Mouse (Mus musculus) lung, embryonic 15.5 days (tissue): ENCODE results near the gene E030018B13Rik. TPM values are rescaled to one million over a fixed set of nuclear protein-coding genes. Genes with fewer than 3 reads are reported as not detected.

Experiments used
- ATAC-seq: fragments of 200-750 bp; cut with Nextera tagmentation; 2 replicates; pipeline ENCODE4 v1.8.0; 2017; ENCODE audit warnings: moderate number of reproducible peaks, borderline replicate concordance; ENCODE audit not compliant: low FRiP score, low TSS enrichment; ENCODE audit errors: extremely low read depth
- H3K27ac ChIP-seq: fragments of 300-500 bp; sonication (generic); 2 replicates; pipeline ENCODE4 v1.5.1; 2015; ENCODE audit warnings: moderate library complexity, mild to moderate bottlenecking, inconsistent platforms
- H3K27me3 ChIP-seq: fragments of 300-500 bp; sonication (generic); 2 replicates; pipeline ENCODE4 v1.6.1; 2015; ENCODE audit warnings: inconsistent platforms
- H3K36me3 ChIP-seq: fragments of 300-500 bp; sonication (generic); 2 replicates; pipeline ENCODE4 v1.6.1; 2015; ENCODE audit warnings: inconsistent platforms
- H3K4me1 ChIP-seq: fragments of 300-500 bp; sonication (generic); 2 replicates; pipeline ENCODE4 v1.6.1; 2015; ENCODE audit warnings: inconsistent platforms
- H3K4me2 ChIP-seq: fragments of 300-500 bp; sonication (generic); 2 replicates; pipeline ENCODE4 v1.6.1; 2015; ENCODE audit warnings: inconsistent platforms, mild to moderate bottlenecking, moderate library complexity
- H3K4me3 ChIP-seq: fragments of 300-500 bp; sonication (generic); 2 replicates; pipeline ENCODE4 v1.5.1; 2015; ENCODE audit warnings: mild to moderate bottlenecking, inconsistent platforms
- H3K9ac ChIP-seq: fragments of 300-500 bp; sonication (generic); 2 replicates; pipeline ENCODE4 v1.6.1; 2015; ENCODE audit warnings: inconsistent platforms
- H3K9me3 ChIP-seq: fragments of 300-500 bp; sonication (generic); 2 replicates; pipeline ENCODE4 v1.6.1; 2016; ENCODE audit warnings: inconsistent platforms
- WGBS: fragments of 180-500 bp; shearing (Covaris S2); methylation state at CpG from one replicate; pipeline ENCODE4 v1.1.7; 2015; 5-methylcytosine and 5-hydroxymethylcytosine counted together
- polyA plus RNA-seq: library from polyadenylated mRNA; unstranded; fragments of >200 nt; fragmentation: Nextera tagmentation; extraction: Ambion mirVana; gene quantifications from 2 replicates; pipeline ENCODE4 v1.2.1, GENCODE M21; 2015

The E030018B13Rik gene
- polyA plus RNA-seq, 1 experiment from 2014 or later = 0.15 TPM

DNA sequence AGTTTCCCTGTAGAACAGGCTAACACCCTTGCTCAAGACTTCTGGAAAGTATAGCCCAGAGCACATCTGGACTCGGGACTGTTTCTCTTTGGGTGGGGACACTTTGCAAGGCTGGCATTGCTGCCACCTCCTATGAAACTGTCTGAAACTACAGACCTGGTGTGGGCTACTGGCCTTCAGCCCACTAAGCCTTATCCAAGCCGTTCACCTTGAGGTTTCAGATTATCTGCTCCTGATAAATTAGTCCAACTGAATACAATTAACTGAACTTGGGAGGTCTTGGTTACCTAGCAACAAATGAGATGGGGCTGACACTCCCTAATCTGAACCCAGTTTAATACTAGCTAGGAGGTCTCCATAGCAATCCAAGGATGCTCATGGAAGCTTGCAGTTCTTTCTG, 5.9 kb downstream of the E030018B13Rik start:
- Histone ChIP-seq H3K4me2 (no peak overlapping the region), H3K4me1 (peaks cover 68% of the 10 kb centered on the region), H3K27me3 (no peaks in the 10 kb centered on the region), H3K9ac (no peak overlapping the region), H3K36me3 (no peaks in the 10 kb centered on the region), H3K9me3 (no peaks in the 10 kb centered on the region), H3K27ac (no peak overlapping the region), H3K4me3 (no peak overlapping the region)
- no peak for ATAC-seq
- 50% methylated on average over 2 of the region's 2 CpGs for WGBS

DNA sequence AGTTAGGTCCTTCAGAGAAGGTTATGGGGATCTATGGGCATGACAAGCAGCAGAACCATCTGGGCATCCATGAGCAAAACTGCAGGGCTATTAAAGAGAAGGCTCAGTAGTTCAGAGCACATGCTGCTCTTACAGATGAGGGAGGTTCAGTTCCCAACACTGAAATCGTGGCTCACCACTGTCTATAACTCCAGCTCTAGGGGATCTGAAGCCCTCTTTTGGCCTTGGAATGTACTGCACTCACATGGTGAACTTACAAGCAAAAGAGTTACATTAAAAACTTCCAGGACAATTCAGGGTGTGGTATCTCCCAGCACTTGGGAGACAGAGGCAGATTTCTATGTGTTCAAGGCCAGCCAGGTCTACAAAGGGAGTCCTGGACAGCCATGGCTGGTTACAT, 6.3 kb downstream of the E030018B13Rik start:
- Histone ChIP-seq H3K36me3 (no peaks in the 10 kb centered on the region), H3K4me3 (no peak overlapping the region), H3K4me1 (peaks cover 64% of the 10 kb centered on the region), H3K4me2 (no peak overlapping the region), H3K9ac (no peak overlapping the region), H3K27ac (no peak overlapping the region), H3K27me3 (no peaks in the 10 kb centered on the region), H3K9me3 (no peaks in the 10 kb centered on the region)
- no peak for ATAC-seq
- 97% methylated on average over 1 of the region's 1 CpGs for WGBS

DNA sequence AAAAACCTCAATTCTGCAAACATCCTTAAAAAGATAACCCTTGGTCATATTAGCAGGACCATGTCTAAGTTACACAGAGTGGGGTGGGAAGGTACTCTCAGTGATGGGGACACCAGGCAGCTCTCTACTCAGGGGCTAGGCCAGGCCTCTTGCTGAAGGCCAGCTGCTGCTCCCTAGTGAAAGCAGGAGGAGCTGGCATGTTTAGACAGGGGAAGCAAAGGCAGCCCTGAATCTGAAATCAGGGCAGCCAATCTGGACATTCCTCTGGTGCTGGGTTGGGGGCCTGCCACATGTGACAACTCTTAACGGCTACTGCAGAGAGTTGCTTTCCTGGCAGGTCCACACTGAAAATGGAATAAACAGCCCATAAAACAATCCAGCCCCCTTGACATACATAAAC, 7.5 kb downstream of the E030018B13Rik start:
- H3K27ac ChIP-seq = peak overlapping the region; percentile 72
- H3K9ac ChIP-seq = no peak overlapping the region
- 41% methylated on average over 1 of the region's 1 CpGs for WGBS
- H3K4me3 ChIP-seq = no peak overlapping the region
- peaks cover 56% of the 10 kb centered on the region for H3K4me1 ChIP-seq
- no peaks in the 10 kb centered on the region for H3K27me3 ChIP-seq
- no peaks in the 10 kb centered on the region for H3K9me3 ChIP-seq
- no peak for ATAC-seq
- no peak overlapping the region for H3K4me2 ChIP-seq
- H3K36me3 ChIP-seq = no peaks in the 10 kb centered on the region

DNA sequence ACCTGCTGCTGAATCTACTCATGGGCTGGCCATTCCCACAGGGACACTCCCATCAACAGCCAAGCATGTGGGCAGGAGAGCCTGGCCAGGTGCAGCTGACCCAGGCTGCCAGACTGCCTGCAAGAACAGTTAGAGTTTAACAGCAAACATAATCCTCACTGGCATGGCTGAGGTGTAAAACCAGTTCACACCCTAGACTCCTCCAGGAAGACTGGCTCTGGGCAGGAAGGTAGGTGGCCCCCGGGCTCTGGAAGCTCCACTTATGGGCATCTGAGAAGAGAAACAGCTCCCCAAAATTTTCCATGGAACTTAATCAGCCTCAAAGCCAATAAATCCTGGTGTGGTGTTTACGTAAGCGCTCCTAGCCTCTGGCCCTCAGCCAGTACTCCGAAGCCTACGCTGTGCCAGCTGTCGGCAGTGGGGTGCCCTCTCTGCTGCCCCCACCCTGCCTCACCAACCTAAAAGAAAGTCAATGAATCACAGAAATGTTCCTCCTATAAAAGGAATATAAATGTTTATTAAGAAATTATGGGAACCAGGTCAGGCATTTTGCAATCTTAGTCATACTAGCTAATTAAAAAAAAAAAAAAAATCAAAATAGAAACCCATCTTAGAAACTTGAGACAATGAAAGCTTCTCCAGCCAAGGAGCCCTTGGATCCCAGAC, 8.2 kb downstream of the E030018B13Rik start:
- Histone ChIP-seq H3K9me3 (no peaks in the 10 kb centered on the region), H3K4me3 (no peak overlapping the region), H3K27ac (peak overlapping the region; percentile 72), H3K4me2 (peak overlapping the region; percentile 42), H3K27me3 (no peaks in the 10 kb centered on the region), H3K36me3 (no peaks in the 10 kb centered on the region), H3K4me1 (peaks cover 49% of the 10 kb centered on the region), H3K9ac (no peak overlapping the region)
- 10% methylated on average over 6 of the region's 6 CpGs for WGBS
- peak; percentile 44; the same call in 1 of the 2 replicates for ATAC-seq

DNA sequence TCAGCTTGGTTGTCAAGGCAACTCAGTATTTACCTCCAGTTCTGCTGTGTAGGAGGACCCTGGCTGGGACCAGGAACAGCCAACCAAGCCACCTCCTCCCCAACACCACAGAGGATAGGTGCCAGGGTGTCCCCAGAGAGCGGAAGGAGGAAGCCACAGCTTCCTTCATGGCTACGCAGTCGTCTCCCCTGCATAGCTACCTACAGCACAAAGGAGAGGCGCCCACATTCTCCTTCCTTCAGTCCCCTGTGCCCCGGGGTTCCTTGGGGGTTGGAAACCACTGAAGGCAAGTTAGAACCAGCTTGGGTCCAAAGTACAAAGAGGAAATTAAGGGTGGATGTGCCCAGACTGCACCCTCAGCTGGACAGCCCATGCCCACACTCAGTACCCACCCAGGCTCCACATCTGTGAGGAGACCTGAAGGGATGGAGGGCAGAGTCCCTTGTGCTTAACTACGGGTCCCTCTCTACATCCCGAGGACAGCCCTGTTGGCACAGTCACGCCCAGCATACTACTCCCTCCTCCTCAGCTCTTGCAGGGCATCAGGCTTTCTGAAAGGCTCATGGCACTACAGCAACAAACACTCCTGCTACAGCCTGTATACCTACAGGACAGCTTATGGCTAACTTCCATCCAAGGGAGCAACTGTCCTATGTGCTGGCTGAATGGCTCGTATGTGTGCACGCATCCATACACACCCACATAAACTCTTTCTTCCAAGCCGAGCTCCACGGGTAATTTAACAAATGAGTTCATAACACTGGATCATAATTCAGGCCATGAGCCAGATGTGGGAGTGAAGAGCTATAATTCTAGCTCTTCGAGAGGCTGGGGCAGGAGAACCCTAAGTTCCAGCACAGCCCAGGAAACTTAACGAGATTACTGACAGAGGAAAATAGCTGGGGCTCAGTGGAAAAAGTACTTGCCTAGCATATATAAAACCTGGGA, 9.0 kb downstream of the E030018B13Rik start:
- ATAC-seq = peak; percentile 66
- Histone ChIP-seq H3K27ac (peak overlapping the region; percentile 72), H3K36me3 (no peaks in the 10 kb centered on the region), H3K9me3 (no peaks in the 10 kb centered on the region), H3K9ac (no peak overlapping the region), H3K4me1 (peaks cover 44% of the 10 kb centered on the region), H3K4me2 (peak overlapping the region; percentile 42), H3K27me3 (no peaks in the 10 kb centered on the region), H3K4me3 (no peak overlapping the region)
- 57% methylated on average over 14 of the region's 14 CpGs for WGBS

DNA sequence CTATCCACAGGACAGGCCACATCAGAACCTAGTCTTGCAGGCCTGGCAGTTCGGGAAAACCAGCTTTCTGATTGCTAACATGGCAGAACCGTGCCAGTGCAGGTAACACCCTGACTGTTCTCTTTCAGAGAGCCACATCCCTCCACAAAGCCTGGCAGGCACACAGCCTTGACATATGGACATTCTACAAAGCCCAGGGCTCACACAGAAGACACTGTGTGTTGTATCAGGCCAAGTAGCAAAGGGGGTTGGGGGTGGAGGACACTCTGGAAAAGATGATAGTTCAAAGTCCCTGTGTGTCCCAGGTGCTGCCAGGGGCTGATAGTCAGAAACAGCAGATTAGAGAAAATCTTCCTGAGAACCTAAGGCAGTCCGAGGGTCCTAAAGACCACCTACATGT, 9.8 kb downstream of the E030018B13Rik start:
- H3K27ac ChIP-seq = no peak overlapping the region; the same call in 1 of the 2 replicates

DNA sequence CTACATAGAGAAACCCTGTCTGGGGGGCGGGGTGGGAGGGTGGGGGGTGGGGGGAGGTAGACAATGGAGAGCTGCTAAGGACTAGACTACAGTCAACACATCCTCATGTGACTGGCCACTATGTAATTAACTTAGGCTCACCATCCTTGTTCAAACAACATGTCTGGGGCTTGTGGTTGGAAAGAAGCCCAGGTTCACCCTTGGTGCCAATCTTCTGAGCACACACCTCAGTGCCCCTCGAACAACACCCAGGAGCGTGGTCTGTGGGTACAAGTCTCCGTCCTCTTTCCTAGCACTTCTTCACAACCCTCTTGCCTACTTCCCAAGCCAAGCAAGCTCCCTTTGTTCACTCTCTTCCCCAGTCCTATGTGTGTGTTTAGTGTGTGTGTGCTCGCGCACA, 10.5 kb downstream of the E030018B13Rik start:
- Histone ChIP-seq H3K27ac (no peak overlapping the region), H3K9ac (no peak overlapping the region), H3K4me1 (peaks cover 42% of the 10 kb centered on the region), H3K36me3 (no peaks in the 10 kb centered on the region), H3K4me3 (no peak overlapping the region), H3K9me3 (no peaks in the 10 kb centered on the region), H3K27me3 (no peaks in the 10 kb centered on the region), H3K4me2 (no peak overlapping the region)
- ATAC-seq = no peak
- 87% methylated on average over 6 of the region's 6 CpGs for WGBS

More for the DNA sequence above, 9.8 kb downstream of the E030018B13Rik start:
- 66% methylated on average over 3 of the region's 3 CpGs for WGBS
- H3K9me3 ChIP-seq = no peaks in the 10 kb centered on the region
- no peak overlapping the region for H3K9ac ChIP-seq
- no peaks in the 10 kb centered on the region for H3K27me3 ChIP-seq
- H3K4me1 ChIP-seq = peaks cover 44% of the 10 kb centered on the region
- ATAC-seq = no peak
- H3K36me3 ChIP-seq = no peaks in the 10 kb centered on the region
- H3K4me3 ChIP-seq = no peak overlapping the region
- H3K4me2 ChIP-seq = no peak overlapping the region

DNA sequence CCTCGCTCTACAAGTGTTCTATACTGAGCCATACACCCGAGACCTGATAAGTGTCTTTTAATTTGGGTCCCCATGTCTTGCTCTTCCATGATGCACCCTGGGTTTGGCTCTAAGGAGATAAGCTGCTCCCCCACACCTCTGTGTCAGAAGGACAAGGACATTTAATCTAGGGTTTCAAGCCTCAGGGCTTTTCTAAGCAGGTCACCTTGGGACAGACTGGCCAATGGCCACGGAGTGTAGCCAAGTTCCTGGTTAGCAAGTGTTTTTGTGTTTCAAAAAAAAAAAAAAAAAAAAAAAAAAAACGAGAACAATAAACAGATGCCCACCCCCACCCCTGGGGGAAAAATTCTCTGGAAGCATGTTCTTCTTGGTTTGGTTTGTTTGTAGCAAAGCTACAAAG, 12.4 kb downstream of the E030018B13Rik start:
- no peaks in the 10 kb centered on the region for H3K9me3 ChIP-seq
- no peaks in the 10 kb centered on the region for H3K27me3 ChIP-seq
- H3K9ac ChIP-seq = no peak overlapping the region
- no peaks in the 10 kb centered on the region for H3K36me3 ChIP-seq
- no peak overlapping the region for H3K4me3 ChIP-seq
- H3K27ac ChIP-seq = no peak overlapping the region
- H3K4me1 ChIP-seq = peaks cover 27% of the 10 kb centered on the region
- H3K4me2 ChIP-seq = no peak overlapping the region
- no peak for ATAC-seq
- 83% methylated on average over 4 of the region's 4 CpGs for WGBS

DNA sequence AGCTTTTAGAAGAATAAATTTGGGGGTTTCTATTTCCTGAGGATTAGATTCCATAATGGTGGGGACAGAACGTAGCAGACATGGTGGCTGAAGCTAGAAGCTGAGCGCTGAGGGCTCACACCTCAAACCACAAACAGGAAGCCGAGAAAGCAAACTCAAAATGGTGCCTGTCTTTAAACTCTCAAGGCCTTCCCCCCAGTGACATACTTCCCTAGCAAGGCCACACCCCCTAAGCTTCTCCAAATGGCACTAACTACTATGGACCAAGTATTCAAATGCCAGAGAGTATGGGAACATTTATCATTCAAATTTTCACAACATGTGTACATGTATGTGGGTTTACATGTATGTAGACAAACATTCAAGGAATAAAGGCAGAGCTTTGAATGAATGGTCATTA, 13.5 kb downstream of the E030018B13Rik start:
- no peak overlapping the region for H3K4me3 ChIP-seq
- ATAC-seq = no peak
- no peaks in the 10 kb centered on the region for H3K9me3 ChIP-seq
- no peak overlapping the region for H3K4me2 ChIP-seq
- peaks cover 26% of the 10 kb centered on the region for H3K4me1 ChIP-seq
- no peak overlapping the region for H3K27ac ChIP-seq
- no peaks in the 10 kb centered on the region for H3K36me3 ChIP-seq
- no peak overlapping the region for H3K9ac ChIP-seq
- no peaks in the 10 kb centered on the region for H3K27me3 ChIP-seq
- WGBS = 84% methylated on average over 3 of the region's 3 CpGs

DNA sequence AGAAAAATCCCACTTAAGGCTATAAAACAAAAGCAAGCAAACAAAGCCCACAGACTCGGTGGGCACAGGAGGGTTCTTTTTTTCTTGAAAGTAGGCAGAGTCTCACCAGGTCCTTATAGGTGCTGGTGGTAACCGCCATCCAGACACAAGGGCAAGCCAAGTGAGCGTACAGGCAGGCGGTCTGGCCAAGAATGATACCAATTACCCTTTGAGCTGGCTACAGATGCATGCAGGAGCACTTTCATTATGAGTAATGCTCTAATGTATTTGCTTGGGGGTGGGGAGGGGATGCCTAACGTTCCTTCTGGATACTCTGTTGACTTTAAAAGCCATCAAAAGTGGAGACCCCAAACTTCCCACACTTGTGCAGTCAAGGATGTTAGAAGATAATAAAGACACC, 14.1 kb downstream of the E030018B13Rik start:
- ATAC-seq = no peak
- 81% methylated on average over 5 of the region's 5 CpGs for WGBS
- Histone ChIP-seq H3K4me3 (no peak overlapping the region), H3K36me3 (no peaks in the 10 kb centered on the region), H3K27ac (no peak overlapping the region), H3K9ac (no peak overlapping the region), H3K9me3 (no peaks in the 10 kb centered on the region), H3K4me2 (no peak overlapping the region), H3K4me1 (peaks cover 26% of the 10 kb centered on the region), H3K27me3 (no peaks in the 10 kb centered on the region)

DNA sequence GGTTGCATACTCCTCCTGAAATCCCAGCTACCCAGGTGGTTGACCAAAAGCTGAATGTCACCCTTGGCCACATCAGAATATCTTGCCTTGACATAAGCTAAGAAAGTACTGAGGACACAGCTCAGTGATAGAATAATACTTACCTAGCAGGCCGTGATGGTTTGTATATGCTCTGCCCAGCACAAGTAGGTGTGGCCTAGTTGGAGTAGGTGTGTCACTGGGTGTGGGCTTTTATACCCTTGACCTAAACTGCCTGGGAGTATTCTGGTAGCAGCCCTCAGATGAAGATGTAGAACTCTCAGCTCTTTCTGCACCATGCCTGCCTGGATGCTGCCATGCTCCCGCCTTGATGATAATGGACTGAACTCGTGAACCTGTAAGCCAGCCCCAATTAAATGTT, 15.8 kb downstream of the E030018B13Rik start:
- H3K36me3 ChIP-seq = no peaks in the 10 kb centered on the region
- H3K9me3 ChIP-seq = no peaks in the 10 kb centered on the region
- no peak overlapping the region for H3K4me3 ChIP-seq
- no peak overlapping the region for H3K4me2 ChIP-seq
- H3K9ac ChIP-seq = no peak overlapping the region
- no peak for ATAC-seq
- WGBS = 89% methylated on average over 3 of the region's 3 CpGs
- no peak overlapping the region for H3K27ac ChIP-seq
- no peaks in the 10 kb centered on the region for H3K27me3 ChIP-seq
- peaks cover 20% of the 10 kb centered on the region for H3K4me1 ChIP-seq

DNA sequence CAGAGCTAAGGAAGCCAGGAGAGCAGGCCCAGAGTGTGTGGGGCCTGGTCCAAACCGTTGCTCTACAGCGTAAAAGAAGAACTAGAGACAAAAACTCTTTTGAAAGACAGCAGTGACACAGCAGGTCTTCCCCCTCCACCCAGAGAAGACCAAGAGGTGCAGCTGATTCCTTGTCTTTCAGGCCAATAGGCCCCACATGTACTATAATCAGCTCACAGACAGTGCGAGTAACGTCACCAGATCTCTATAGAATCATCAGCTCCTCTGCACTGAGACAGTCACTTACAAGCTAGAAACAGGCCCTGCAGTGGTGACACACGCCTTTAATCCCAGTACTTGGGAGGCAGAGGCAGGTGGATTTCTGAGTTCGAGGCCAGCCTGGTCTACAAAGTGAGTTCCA, 17.2 kb downstream of the E030018B13Rik start:
- H3K4me2 ChIP-seq = no peak overlapping the region
- H3K36me3 ChIP-seq = no peaks in the 10 kb centered on the region
- H3K4me1 ChIP-seq = peaks cover 20% of the 10 kb centered on the region
- WGBS = 83% methylated on average over 6 of the region's 6 CpGs
- H3K9ac ChIP-seq = no peak overlapping the region
- H3K4me3 ChIP-seq = no peak overlapping the region
- no peaks in the 10 kb centered on the region for H3K9me3 ChIP-seq
- no peak for ATAC-seq
- no peak overlapping the region for H3K27ac ChIP-seq
- no peaks in the 10 kb centered on the region for H3K27me3 ChIP-seq
